Mouse (Mus musculus): ENCODE results near the gene Lrrc8a.

DNA sequence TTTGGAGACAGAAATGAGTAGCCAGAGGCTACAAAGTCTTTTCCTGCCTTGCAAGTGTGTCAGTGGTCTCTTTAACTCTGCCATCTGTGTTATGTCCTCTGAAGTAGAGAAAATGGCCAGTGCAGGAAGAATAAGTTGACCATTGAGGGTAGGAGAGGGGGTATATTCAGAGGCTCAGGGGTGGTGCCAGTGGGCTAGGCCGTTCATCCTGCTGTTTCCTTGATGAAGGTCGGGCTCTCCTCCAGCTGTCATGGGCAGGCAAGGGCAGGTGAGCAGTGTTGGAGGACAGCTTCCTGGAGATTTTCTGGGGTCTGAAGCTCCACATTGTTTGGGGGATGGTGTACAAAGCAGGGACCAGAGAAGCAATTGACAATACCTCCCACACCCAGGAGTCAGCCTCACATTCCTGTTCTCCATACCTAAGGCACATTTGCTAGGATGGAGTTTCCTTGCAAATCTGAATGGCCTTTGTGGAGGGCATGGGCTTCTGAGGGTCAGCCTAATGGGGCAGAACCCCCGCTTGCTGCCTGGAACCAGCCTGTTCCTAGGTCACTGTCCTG lies 1.5 kb downstream of the Lrrc8a start:
- no peak for TF ChIP-seq CHD2 (IDR thresholded peaks at IDR 0.05; ENCODE audit: low read depth, low read length)
- no peak for TF ChIP-seq MAFK (IDR thresholded peaks at IDR 0.05; ENCODE audit: insufficient read depth, low read depth, low read length)
- TF ChIP-seq ZNF384 (IDR thresholded peaks at IDR 0.05; ENCODE audit: low read depth, low read length): no peak
- no peak for TF ChIP-seq HCFC1 (IDR thresholded peaks at IDR 0.05; ENCODE audit: borderline replicate concordance, insufficient read depth, low read length)
- no peak for TF ChIP-seq ZC3H11A (IDR thresholded peaks at IDR 0.05; ENCODE audit: borderline replicate concordance, low read depth, low read length)

All from ES-E14 (cell line).